Mouse (Mus musculus) pancreas, adult 10 weeks (tissue): ENCODE measurements around the gene Sh3bgr. TPM values are rescaled to one million over a fixed set of nuclear protein-coding genes. Genes with fewer than 3 reads are reported as not detected.

Experiments
- polyA plus RNA-seq: library from polyadenylated mRNA; stranded (reverse); fragments of 350-450 nt; fragmentation: Illumina TruSeq; extraction: RNeasy Lipid Tissue Mini Kit (QIAGEN cat#74804); gene quantifications from one replicate; pipeline ENCODE4 v1.2.3, GENCODE M21; 2015; ENCODE audit warnings: low read depth, low replicate concordance; ENCODE audit not compliant: insufficient read depth

Gene Sh3bgr
- 1.8 TPM for polyA plus RNA-seq

DNA sequence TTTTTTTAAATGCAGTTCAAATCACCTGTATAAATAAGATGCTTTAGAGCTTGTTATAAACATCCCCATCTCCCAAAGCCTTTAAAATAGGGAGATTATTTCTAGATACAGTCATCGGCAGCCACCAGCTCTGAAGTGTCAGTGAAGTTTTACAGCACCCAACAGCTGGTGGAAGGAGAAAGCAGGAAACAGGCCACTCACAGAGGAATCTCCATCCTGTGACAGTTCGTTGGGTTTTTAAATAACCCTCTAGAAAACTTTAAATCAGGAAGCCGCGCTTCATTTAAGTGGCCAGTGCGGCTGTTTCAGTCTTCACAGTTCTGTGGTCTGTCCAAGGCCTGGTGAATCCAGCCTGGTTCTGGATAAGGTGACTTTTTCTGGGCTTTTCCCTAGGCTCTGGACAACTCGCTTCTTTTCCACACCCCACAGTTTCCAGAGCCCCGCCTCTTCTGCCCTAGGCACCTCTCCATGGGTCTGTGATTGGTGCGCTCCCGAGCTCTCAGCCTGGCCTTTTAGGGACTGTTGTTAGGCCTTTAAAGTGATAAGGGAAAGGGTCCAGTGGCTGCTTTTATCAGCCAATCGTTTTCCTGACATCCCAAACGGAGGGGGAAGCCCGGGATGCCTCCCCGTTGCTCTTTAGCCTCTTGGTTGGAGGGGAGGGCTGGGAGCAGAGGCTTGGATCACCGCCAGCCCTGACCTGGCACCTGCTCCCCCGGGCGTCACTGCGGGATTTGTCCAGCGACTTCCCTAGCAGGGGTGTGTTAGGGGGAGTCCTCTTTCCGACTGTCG is at the start of gene Sh3bgr:
Sh3bgr (plus strand) TSS at position 538 of the 789 bp plus-strand sequence.

DNA sequence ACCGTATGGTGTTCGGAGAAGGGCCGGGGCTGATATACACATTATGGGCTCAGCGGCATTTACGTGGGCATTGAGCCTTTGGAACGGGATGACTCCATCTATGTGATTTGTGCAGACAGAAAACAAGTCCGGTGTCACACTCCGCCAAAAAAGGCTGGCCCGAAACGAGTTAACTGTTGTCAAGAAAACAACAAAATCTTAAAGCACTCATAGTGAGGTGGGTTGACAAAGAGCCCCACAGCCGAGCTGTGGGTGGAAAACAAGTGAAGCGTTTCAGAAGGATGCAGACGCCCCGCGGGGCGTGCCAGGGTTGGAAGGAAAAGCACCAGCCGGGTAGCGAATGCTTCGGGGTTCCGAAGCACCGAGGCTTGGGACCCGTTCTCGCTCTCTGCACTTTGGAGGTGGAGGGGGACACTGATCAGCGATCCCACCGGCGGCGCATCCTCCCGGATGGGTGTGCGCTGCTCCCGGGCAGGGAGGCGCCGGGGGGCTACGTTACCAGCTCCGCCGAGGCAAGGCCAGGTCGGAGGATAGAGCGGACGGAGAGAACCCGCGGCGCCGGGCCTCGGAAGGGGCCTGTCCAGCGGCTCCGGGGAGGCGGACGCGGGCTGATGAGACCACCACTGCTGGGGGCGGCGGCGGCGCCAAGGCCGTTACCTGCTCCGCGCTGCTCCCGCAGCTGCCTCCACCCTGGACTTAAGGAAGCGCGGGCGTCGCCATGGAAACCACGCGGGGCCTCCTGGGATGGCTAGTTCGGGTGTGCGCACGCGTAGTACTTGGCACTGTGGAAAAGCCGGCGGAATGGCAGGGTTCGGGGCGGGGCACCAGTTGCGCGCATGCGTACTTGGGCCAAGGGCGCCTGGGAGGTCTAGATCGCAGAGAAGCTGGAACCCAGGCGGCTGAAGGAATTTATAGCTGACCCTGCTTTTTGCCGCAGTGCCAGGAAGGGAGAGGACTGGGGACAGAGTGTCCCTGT is 8.4 kb upstream of the Sh3bgr start, which contains the start of gene Lca5l:
Lca5l (minus strand) TSS at position 741 of the 976 bp plus-strand sequence.

DNA sequence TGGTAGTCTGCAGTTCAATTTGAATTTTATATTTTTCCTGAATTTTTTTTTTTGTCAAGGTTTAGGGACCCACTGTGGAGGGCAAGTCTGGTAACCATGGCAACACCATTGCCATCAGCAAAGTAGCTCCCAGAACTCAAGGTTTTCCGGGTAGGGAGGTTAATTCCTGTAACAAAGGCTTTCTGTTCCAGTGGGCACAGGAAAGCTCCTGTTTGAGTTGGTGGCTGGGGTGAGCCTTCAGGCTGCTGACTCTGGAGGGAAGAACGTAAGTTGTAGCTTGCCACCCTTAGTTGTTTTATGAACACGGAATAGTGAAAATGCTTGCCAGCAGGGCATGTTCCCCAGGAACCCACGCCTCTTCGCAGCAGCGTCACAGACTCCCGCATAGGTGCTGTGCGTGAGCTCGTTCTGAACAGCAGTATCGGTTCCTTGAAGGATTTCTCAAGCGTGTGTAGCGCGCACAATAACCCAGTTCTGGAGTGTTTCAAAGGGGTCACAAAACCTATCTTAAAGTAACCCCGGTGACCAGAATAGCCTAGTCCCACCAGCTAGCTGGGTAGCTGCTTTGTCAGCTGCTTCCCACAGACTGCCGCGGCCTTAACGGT is 35.2 kb downstream of the Sh3bgr start, which contains the start of gene B3galt5:
B3galt5 (plus strand) TSS at position 436 of the 605 bp plus-strand sequence.

Other genes starting within 250 kb of the Sh3bgr start
- 9.7 TPM for gene Psmg1, start 209.5 kb upstream of the Sh3bgr start, polyA plus RNA-seq
- gene Brwd1, start 117.9 kb upstream of the Sh3bgr start, polyA plus RNA-seq = 35.9 TPM
- gene Hmgn1, start 72.7 kb upstream of the Sh3bgr start, polyA plus RNA-seq = 17.2 TPM
- 5.0 TPM for gene Wrb, start 55.0 kb upstream of the Sh3bgr start, polyA plus RNA-seq
- 0.37 TPM for gene Lca5l, start 8.2 kb upstream of the Sh3bgr start, polyA plus RNA-seq
- gene B3galt5, start 35.4 kb downstream of the Sh3bgr start, polyA plus RNA-seq = 0.59 TPM
- not detected for gene Itgb2l, start 243.2 kb downstream of the Sh3bgr start, polyA plus RNA-seq